Mouse (Mus musculus): ENCODE measurements around the gene Stt3a.

The Stt3a gene

GRCm38 (mm10) chr9:36716624-36717023, 50.9 kb downstream of the Stt3a start:
- no peak for DNase-seq (ENCODE audit: low spot score)

- DNase-seq (ENCODE audit: low spot score) = no peak
These were observed 60.2 kb downstream of the Stt3a start for GRCm38 (mm10) chr9:36707304-36707703.

GRCm38 (mm10) chr9:36705923-36706322, 61.6 kb downstream of the Stt3a start:
- no peak for DNase-seq (ENCODE audit: low spot score)

GRCm38 (mm10) chr9:36694276-36694675, 73.2 kb downstream of the Stt3a start:
- DNase-seq (ENCODE audit: low spot score) = no peak

- DNase-seq (ENCODE audit: low spot score) = no peak
These were observed 74.6 kb downstream of the Stt3a start, which contains the start of gene Acrv1 for GRCm38 (mm10) chr9:36692920-36693319. Gene Acrv1, plus strand, starts transcription at chr9:36693220.

- no peak for DNase-seq (ENCODE audit: low spot score)
These were observed 80.2 kb downstream of the Stt3a start for GRCm38 (mm10) chr9:36687329-36687728.

- DNase-seq (ENCODE audit: low spot score) = no peak
These were observed 86.1 kb downstream of the Stt3a start for GRCm38 (mm10) chr9:36681424-36681823.

All from left cerebral cortex, adult 11 months (tissue).